Mouse (Mus musculus) urinary bladder, postnatal 10 days (tissue): ENCODE results near the gene Dapk2.

Experiments used
- DNase-seq: peaks from one replicate; pipeline ENCODE4 v3.0.0; 2022; ENCODE audit warnings: low spot score

Dapk2 gene

GRCm38 (mm10) chr9:66186426-66186825 is 28.4 kb downstream of the Dapk2 start:
- DNase-seq: no peak

GRCm38 (mm10) chr9:66189026-66189425 is 31.0 kb downstream of the Dapk2 start:
- DNase-seq: no peak

- no peak for DNase-seq
These were observed 36.0 kb downstream of the Dapk2 start for GRCm38 (mm10) chr9:66194003-66194402.

GRCm38 (mm10) chr9:66196561-66196960 is 38.5 kb downstream of the Dapk2 start:
- no peak for DNase-seq

- DNase-seq: no peak
These were observed 40.5 kb downstream of the Dapk2 start for GRCm38 (mm10) chr9:66198533-66198932.

- DNase-seq: no peak
These were observed 41.8 kb downstream of the Dapk2 start for GRCm38 (mm10) chr9:66199657-66200410.

- DNase-seq: no peak
These were observed 42.4 kb downstream of the Dapk2 start for GRCm38 (mm10) chr9:66200411-66200789.

GRCm38 (mm10) chr9:66201665-66202064 is 43.6 kb downstream of the Dapk2 start:
- no peak for DNase-seq

- no peak for DNase-seq
These were observed 44.4 kb downstream of the Dapk2 start for GRCm38 (mm10) chr9:66202463-66202862.

- no peak for DNase-seq
These were observed 47.7 kb downstream of the Dapk2 start for GRCm38 (mm10) chr9:66205702-66206101.

- no peak for DNase-seq
These were observed 48.8 kb downstream of the Dapk2 start for GRCm38 (mm10) chr9:66206825-66207224.

- no peak for DNase-seq
These were observed 53.4 kb downstream of the Dapk2 start for GRCm38 (mm10) chr9:66211420-66211819.

- no peak for DNase-seq
These were observed 54.1 kb downstream of the Dapk2 start for GRCm38 (mm10) chr9:66212088-66212487.

GRCm38 (mm10) chr9:66212802-66213201 is 54.8 kb downstream of the Dapk2 start:
- DNase-seq: no peak

- no peak for DNase-seq
These were observed 55.5 kb downstream of the Dapk2 start for GRCm38 (mm10) chr9:66213386-66214032.

- DNase-seq: no peak
These were observed 57.5 kb downstream of the Dapk2 start for GRCm38 (mm10) chr9:66215551-66215950.

GRCm38 (mm10) chr9:66217970-66218369 is 59.9 kb downstream of the Dapk2 start:
- no peak for DNase-seq

- no peak for DNase-seq
These were observed 61.1 kb downstream of the Dapk2 start for GRCm38 (mm10) chr9:66218917-66219725.

GRCm38 (mm10) chr9:66223872-66224271 is 65.8 kb downstream of the Dapk2 start:
- DNase-seq: no peak

GRCm38 (mm10) chr9:66225737-66226485 is 67.9 kb downstream of the Dapk2 start:
- no peak for DNase-seq

GRCm38 (mm10) chr9:66228456-66229151 is 70.6 kb downstream of the Dapk2 start:
- DNase-seq: no peak
